Mouse (Mus musculus) neutrophil, adult 5-6 weeks (primary cell): ENCODE measurements around the gene Nuak1. TPM values are rescaled to one million over a fixed set of nuclear protein-coding genes. Genes with fewer than 3 reads are reported as not detected.

Experiments
- ATAC-seq: fragments of 151-379, 151-347 bp; 2 replicates; pipeline ENCODE4 v1.8.0; 2017; ENCODE audit warnings: mild to moderate bottlenecking, moderate TSS enrichment; ENCODE audit not compliant: insufficient number of reproducible peaks, poor library complexity, low FRiP score, severe bottlenecking; ENCODE audit errors: extremely low read depth
- total RNA-seq: library from RNA; stranded (forward); fragments of 200-1000 nt; gene quantifications from 2 replicates; pipeline ENCODE4 v1.2.3, GENCODE M21; 2017

The Nuak1 gene
- total RNA-seq, 1 experiment from 2014 or later = 1.0 TPM

- ATAC-seq = no peak
Measured at GRCm38 (mm10) chr10:84414981-84415700, 25.3 kb downstream of the Nuak1 start.

- ATAC-seq = no peak
Measured at GRCm38 (mm10) chr10:84413310-84413709, 27.1 kb downstream of the Nuak1 start.

GRCm38 (mm10) chr10:84412326-84412962 is 28.0 kb downstream of the Nuak1 start:
- ATAC-seq = no peak

GRCm38 (mm10) chr10:84411122-84412105 is 29.0 kb downstream of the Nuak1 start:
- ATAC-seq = no peak

- no peak for ATAC-seq
Measured at GRCm38 (mm10) chr10:84408965-84409660, 31.3 kb downstream of the Nuak1 start.

- no peak for ATAC-seq
Measured at GRCm38 (mm10) chr10:84405135-84405776, 35.1 kb downstream of the Nuak1 start.

GRCm38 (mm10) chr10:84401907-84402371 is 38.5 kb downstream of the Nuak1 start:
- ATAC-seq = peak; percentile 64; the same call in 1 of the 2 replicates

- ATAC-seq = no peak
Measured at GRCm38 (mm10) chr10:84401189-84401588, 39.2 kb downstream of the Nuak1 start.

- no peak for ATAC-seq
Measured at GRCm38 (mm10) chr10:84400037-84400681, 40.2 kb downstream of the Nuak1 start.

GRCm38 (mm10) chr10:84397276-84397675 is 43.1 kb downstream of the Nuak1 start:
- no peak for ATAC-seq

GRCm38 (mm10) chr10:84395885-84396659 is 44.3 kb downstream of the Nuak1 start:
- ATAC-seq = no peak

GRCm38 (mm10) chr10:84395259-84395658 is 45.1 kb downstream of the Nuak1 start:
- no peak for ATAC-seq

- ATAC-seq = no peak
Measured at GRCm38 (mm10) chr10:84393881-84394280, 46.5 kb downstream of the Nuak1 start.

GRCm38 (mm10) chr10:84393405-84393804 is 47.0 kb downstream of the Nuak1 start:
- ATAC-seq = no peak

GRCm38 (mm10) chr10:84392723-84393081 is 47.7 kb downstream of the Nuak1 start:
- no peak for ATAC-seq

- ATAC-seq = no peak
Measured at GRCm38 (mm10) chr10:84392027-84392722, 48.2 kb downstream of the Nuak1 start.

- ATAC-seq = no peak
Measured at GRCm38 (mm10) chr10:84389707-84390106, 50.7 kb downstream of the Nuak1 start.
